Mouse (Mus musculus) adrenal gland (tissue): ENCODE results near the gene Eri3.

Source experiments
- intact Hi-C: fragments of 180-260 bp; cut with DNase I; formaldehyde crosslinking; loops from one replicate; pipeline ENCODE4 v1.15.1; 2025
- microRNA-seq, 2 experiments: library from miRNA; unstranded; fragments of <30 nt; microRNA quantifications; one replicate each; pipeline ENCODE4; 2019

Gene Eri3

GRCm38 (mm10) chr4:117713303-117714098 lies 163.3 kb downstream of the Eri3 start:
- intact Hi-C loops = no loop called here

Small RNAs within 50 kb of the gene (microRNA-seq; reads per million reads assigned to microRNA genes)
- gene Gm25559 = 0 reads per million in 2 experiments
